17 mouse cellular contexts compared by ENCODE assay signal in genomic region chr7:74368256-74368980, GRCm38 (mm10).
A peak's percentile ranks its signal among the peaks of the same experiment; 100 is the strongest.
DNase-seq lines count a peak whose midpoint lies in the region; TF ChIP-seq lines count a peak whose summit lies in the region.
"Had no signal": no experiment of that assay in that cellular context is flagged by ENCODE, and none has a peak within 500 bp of the region (broad histone marks: within the 10 kb centered on the region; RNA-seq: fewer than 3 reads in every experiment).

No protein-coding gene starts in this region.

- no peak for TF ChIP-seq POLR2A in brain, embryonic 14.5 days (IDR thresholded peaks at IDR 0.05; ENCODE audit: borderline replicate concordance, extremely low read depth, insufficient read depth, insufficient read length, poor library complexity, severe bottlenecking)

- peak; percentile 29 for TF ChIP-seq CTCF in left cerebral cortex, adult 2 months (IDR thresholded peaks at IDR 0.05)
- peak; percentile 1; the same call in 1 of the 2 replicates for TF ChIP-seq CTCF in brain, embryonic 14.5 days (IDR thresholded peaks at IDR 0.05; ENCODE audit: borderline replicate concordance, extremely low read depth, insufficient read depth, insufficient read length)

- H3K4me3 ChIP-seq in left cerebral cortex, adult 2 months = no peak overlapping the region
- H3K4me3 ChIP-seq: embryonic facial prominence, embryonic 12.5 days; heart, embryonic 12.5 days; neural tube, embryonic 13.5 days had no signal

- DNase-seq in adrenal gland, postnatal 14 days = peak; percentile 21
- DNase-seq in adrenal gland, adult 18-20 months (ENCODE audit: low spot score in 2 of 2) = no peak
- DNase-seq in left cerebral cortex, adult 2 months (ENCODE audit: extremely low spot score in 1 of 2, low spot score in 2 of 2) = no peak
- DNase-seq in left cerebral cortex, adult 8-10 months (ENCODE audit: low spot score in 2 of 2) = no peak
- peak; percentile 4 for DNase-seq in 416B (ENCODE audit: low read depth)
- no peak for DNase-seq in brain, embryonic 14.5 days (ENCODE audit: low read depth)
- DNase-seq in urinary bladder, postnatal 14 days (ENCODE audit: low spot score) = no peak
- no peak for DNase-seq in cerebellum, adult 11-12 months
- DNase-seq: cerebellum, postnatal 36 days; gastrocnemius, postnatal 36 days; heart, postnatal 36 days; layer of hippocampus, postnatal 36 days; right cerebral cortex, postnatal 4 days had no signal

- intact Hi-C loops in left cerebral cortex, adult 2 months (cut with DNase I) = no loop called here

- H3K27ac ChIP-seq in left cerebral cortex, adult 2 months = no peak overlapping the region
- H3K27ac ChIP-seq: embryonic facial prominence, embryonic 12.5 days; liver, embryonic 14.5 days; neural tube, embryonic 13.5 days had no signal

Comparison
In these comparisons a context has a peak if more than half of its experiments do, and no peak if none do; other contexts are left out.
1. DNase-seq: peak in adrenal gland, postnatal 14 days (single experiment) and 416B (single experiment); none in adrenal gland, adult 18-20 months (0 of 2), left cerebral cortex, adult 2 months (0 of 2), left cerebral cortex, adult 8-10 months (0 of 2), brain, embryonic 14.5 days (single experiment), urinary bladder, postnatal 14 days (single experiment) and cerebellum, adult 11-12 months (single experiment).